Mouse (Mus musculus): Measurements from ENCODE around the gene Sntb2. TPM values are rescaled to one million over a fixed set of nuclear protein-coding genes. Genes with fewer than 3 reads are reported as not detected.
"Not testable (repeated sequence)": the region's sequence is repeated elsewhere in the genome, so short reads cannot be mapped to it uniquely, and the experiment has no call there.

Gene Sntb2
- polyA plus RNA-seq, 1 experiment = 8.7 TPM

- TF ChIP-seq POLR2A (IDR thresholded peaks at IDR 0.05; ENCODE audit: extremely low read depth, insufficient read depth, low read length) (no peak), CTCF (IDR thresholded peaks at IDR 0.05; ENCODE audit: extremely low read depth, insufficient read depth, low read length) (no peak)
- Histone ChIP-seq H3K4me3 (ENCODE audit: insufficient read depth, low read length) (no peak overlapping the region), H3K4me1 (ENCODE audit: control insufficient read depth, insufficient read depth, low read length) (peaks cover 1% of the 10 kb centered on the region; the same call in 1 of the 2 replicates), H3K27ac (ENCODE audit: insufficient read depth, low read length) (no peak overlapping the region)
Measured at GRCm38 (mm10) chr8:106963365-106963764, 27.8 kb downstream of the Sntb2 start.

- TF ChIP-seq POLR2A (IDR thresholded peaks at IDR 0.05; ENCODE audit: extremely low read depth, insufficient read depth, low read length) (no peak), CTCF (IDR thresholded peaks at IDR 0.05; ENCODE audit: extremely low read depth, insufficient read depth, low read length) (no peak)
- H3K4me3 ChIP-seq (ENCODE audit: insufficient read depth, low read length) = no peak overlapping the region
- peaks cover 1% of the 10 kb centered on the region; the same call in 1 of the 2 replicates for H3K4me1 ChIP-seq (ENCODE audit: control insufficient read depth, insufficient read depth, low read length)
- H3K27ac ChIP-seq (ENCODE audit: insufficient read depth, low read length) = no peak overlapping the region
Measured at GRCm38 (mm10) chr8:106964573-106964972, 29.0 kb downstream of the Sntb2 start.

DNA sequence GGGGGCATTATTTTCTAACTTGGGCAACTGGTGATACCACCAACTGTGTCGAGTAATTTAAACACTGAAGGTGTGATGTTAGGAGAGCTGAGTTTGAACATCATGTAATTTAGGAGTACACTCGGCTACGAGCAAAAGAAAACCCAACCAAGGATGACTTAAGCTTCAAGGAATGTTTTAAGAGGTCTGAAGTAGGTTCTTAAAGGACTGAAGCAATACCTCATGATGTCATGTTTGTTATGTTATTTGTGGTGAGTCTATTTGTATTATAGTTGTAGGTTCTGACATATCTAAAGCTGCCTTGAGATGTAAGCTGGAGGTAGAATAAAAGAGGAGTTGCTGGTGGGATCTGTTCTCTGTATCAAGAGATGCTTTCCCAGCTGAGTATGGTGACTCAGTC is 34.4 kb downstream of the Sntb2 start:
- Histone ChIP-seq H3K27ac (ENCODE audit: insufficient read depth, low read length) (no peak overlapping the region), H3K4me1 (ENCODE audit: control insufficient read depth, insufficient read depth, low read length) (no peaks in the 10 kb centered on the region; the same call in none of the 2 replicates), H3K4me3 (ENCODE audit: insufficient read depth, low read length) (no peak overlapping the region)
- no peak for TF ChIP-seq CTCF (IDR thresholded peaks at IDR 0.05; ENCODE audit: extremely low read depth, insufficient read depth, low read length)
- no peak for TF ChIP-seq POLR2A (IDR thresholded peaks at IDR 0.05; ENCODE audit: extremely low read depth, insufficient read depth, low read length)

DNA sequence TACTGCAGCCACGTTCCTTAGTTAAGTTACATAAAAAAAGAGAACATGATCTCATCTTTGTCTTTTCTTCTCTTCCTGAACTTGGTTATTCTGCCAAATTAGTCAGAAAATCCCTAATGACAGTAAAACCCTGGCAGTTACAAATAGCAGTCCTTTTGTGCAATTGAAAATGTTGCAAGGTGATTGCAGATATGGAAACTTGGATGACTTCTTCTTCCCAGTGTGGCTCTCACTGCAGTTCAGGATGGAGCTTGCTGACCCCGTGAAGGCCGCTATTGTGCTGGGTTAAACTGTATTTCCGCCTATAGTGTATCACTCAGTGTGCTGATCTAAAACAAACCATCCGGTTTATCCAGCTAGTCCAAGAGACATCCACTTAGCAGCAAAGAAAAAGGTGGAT is 36.4 kb downstream of the Sntb2 start:
- TF ChIP-seq POLR2A (IDR thresholded peaks at IDR 0.05; ENCODE audit: extremely low read depth, insufficient read depth, low read length) (no peak), CTCF (IDR thresholded peaks at IDR 0.05; ENCODE audit: extremely low read depth, insufficient read depth, low read length) (no peak)
- Histone ChIP-seq H3K4me3 (ENCODE audit: insufficient read depth, low read length) (no peak overlapping the region), H3K27ac (ENCODE audit: insufficient read depth, low read length) (no peak overlapping the region), H3K4me1 (ENCODE audit: control insufficient read depth, insufficient read depth, low read length) (no peaks in the 10 kb centered on the region; the same call in none of the 2 replicates)

- H3K27ac ChIP-seq (ENCODE audit: insufficient read depth, low read length) = no peak overlapping the region
- H3K4me3 ChIP-seq (ENCODE audit: insufficient read depth, low read length) = no peak overlapping the region
- H3K4me1 ChIP-seq (ENCODE audit: control insufficient read depth, insufficient read depth, low read length) = no peaks in the 10 kb centered on the region; the same call in none of the 2 replicates
- TF ChIP-seq CTCF (IDR thresholded peaks at IDR 0.05; ENCODE audit: extremely low read depth, insufficient read depth, low read length) = no peak
- no peak for TF ChIP-seq POLR2A (IDR thresholded peaks at IDR 0.05; ENCODE audit: extremely low read depth, insufficient read depth, low read length)
Measured at GRCm38 (mm10) chr8:106972538-106973264, 37.2 kb downstream of the Sntb2 start.

- not testable (repeated sequence) for H3K4me1 ChIP-seq (ENCODE audit: control insufficient read depth, insufficient read depth, low read length); H3K27ac ChIP-seq (ENCODE audit: insufficient read depth, low read length); H3K4me3 ChIP-seq (ENCODE audit: insufficient read depth, low read length)
Measured at GRCm38 (mm10) chr8:106973526-106973925, 38.0 kb downstream of the Sntb2 start.

- TF ChIP-seq CTCF (IDR thresholded peaks at IDR 0.05; ENCODE audit: extremely low read depth, insufficient read depth, low read length) (no peak), POLR2A (IDR thresholded peaks at IDR 0.05; ENCODE audit: extremely low read depth, insufficient read depth, low read length) (no peak)
- Histone ChIP-seq H3K4me3 (ENCODE audit: insufficient read depth, low read length) (no peak overlapping the region), H3K4me1 (ENCODE audit: control insufficient read depth, insufficient read depth, low read length) (peaks cover 3% of the 10 kb centered on the region; the same call in 1 of the 2 replicates), H3K27ac (ENCODE audit: insufficient read depth, low read length) (no peak overlapping the region)
Measured at GRCm38 (mm10) chr8:106974754-106975153, 39.2 kb downstream of the Sntb2 start.

GRCm38 (mm10) chr8:106975764-106976163 is 40.2 kb downstream of the Sntb2 start:
- Histone ChIP-seq H3K4me3 (ENCODE audit: insufficient read depth, low read length) (no peak overlapping the region), H3K27ac (ENCODE audit: insufficient read depth, low read length) (no peak overlapping the region), H3K4me1 (ENCODE audit: control insufficient read depth, insufficient read depth, low read length) (peaks cover 3% of the 10 kb centered on the region; the same call in 1 of the 2 replicates)
- no peak for TF ChIP-seq CTCF (IDR thresholded peaks at IDR 0.05; ENCODE audit: extremely low read depth, insufficient read depth, low read length)
- TF ChIP-seq POLR2A (IDR thresholded peaks at IDR 0.05; ENCODE audit: extremely low read depth, insufficient read depth, low read length) = no peak

GRCm38 (mm10) chr8:106976436-106976835 is 40.9 kb downstream of the Sntb2 start:
- Histone ChIP-seq H3K27ac (ENCODE audit: insufficient read depth, low read length) (no peak overlapping the region), H3K4me3 (ENCODE audit: insufficient read depth, low read length) (no peak overlapping the region), H3K4me1 (ENCODE audit: control insufficient read depth, insufficient read depth, low read length) (peaks cover 3% of the 10 kb centered on the region; the same call in 1 of the 2 replicates)
- TF ChIP-seq POLR2A (IDR thresholded peaks at IDR 0.05; ENCODE audit: extremely low read depth, insufficient read depth, low read length) = no peak
- TF ChIP-seq CTCF (IDR thresholded peaks at IDR 0.05; ENCODE audit: extremely low read depth, insufficient read depth, low read length) = no peak

- Histone ChIP-seq H3K27ac (ENCODE audit: insufficient read depth, low read length) (no peak overlapping the region), H3K4me3 (ENCODE audit: insufficient read depth, low read length) (no peak overlapping the region), H3K4me1 (ENCODE audit: control insufficient read depth, insufficient read depth, low read length) (peaks cover 3% of the 10 kb centered on the region; the same call in 1 of the 2 replicates)
- no peak for TF ChIP-seq POLR2A (IDR thresholded peaks at IDR 0.05; ENCODE audit: extremely low read depth, insufficient read depth, low read length)
- TF ChIP-seq CTCF (IDR thresholded peaks at IDR 0.05; ENCODE audit: extremely low read depth, insufficient read depth, low read length) = no peak
Measured at GRCm38 (mm10) chr8:106978755-106979251, 43.3 kb downstream of the Sntb2 start.

Measured in cortical plate, adult 2 months (tissue).